Mouse (Mus musculus) heart, adult 2 months (tissue): ENCODE measurements at regions not wholly inside any gene's neighbourhood (a gene's known extent, or its start where the extent isn't known, plus 50 kb on each side); places are given as distances from the start of the nearest gene placed in this dataset.
"Not testable (repeated sequence)": the region's sequence is repeated elsewhere in the genome, so short reads cannot be mapped to it uniquely, and the experiment has no call there.

Experiments
- DNase-seq, 2 experiments: peaks; one replicate each; pipeline ENCODE4 v3.0.0; 2021
- H3K27ac ChIP-seq: fragments of 200-600 bp; 2 replicates; pipeline ENCODE4 v1.8.1; 2022
- H3K27me3 ChIP-seq: fragments of 200-500 bp; 2 replicates; pipeline ENCODE4 v1.6.1; 2012; ENCODE audit warnings: mild to moderate bottlenecking, low read length, inconsistent platforms, mixed read lengths; ENCODE audit not compliant: control insufficient read depth, insufficient read depth
- H3K36me3 ChIP-seq: fragments of 200-500 bp; 2 replicates; pipeline ENCODE4 v1.6.1; 2012; ENCODE audit warnings: low read length, inconsistent platforms; ENCODE audit not compliant: control insufficient read depth, insufficient read depth
- H3K4me1 ChIP-seq: fragments of 200-500 bp; 2 replicates; pipeline ENCODE4 v1.6.1; 2011; ENCODE audit warnings: low read length; ENCODE audit not compliant: control insufficient read depth, insufficient read depth
- H3K4me3 ChIP-seq: fragments of 200-600 bp; 2 replicates; pipeline ENCODE4 v1.8.1; 2022
- H3K79me2 ChIP-seq: fragments of 200-500 bp; replicated peaks from 2 replicates; pipeline ENCODE4 v1.6.1; 2012; ENCODE audit warnings: mild to moderate bottlenecking, inconsistent platforms, low read length, moderate library complexity, mixed read lengths; ENCODE audit not compliant: control insufficient read depth, insufficient read depth
- H3K9ac ChIP-seq: fragments of 200-500 bp; 2 replicates; pipeline ENCODE4 v1.6.1; 2012; ENCODE audit warnings: low read depth, mild to moderate bottlenecking, control low read depth, inconsistent platforms, low read length, mixed read lengths
- CTCF ChIP-seq: fragments of 200-600 bp; IDR thresholded peaks from 2 replicates; pipeline ENCODE4 v1.8.1; 2022; ENCODE audit warnings: antibody characterized with exemption, mild to moderate bottlenecking, moderate library complexity
- EP300 ChIP-seq: fragments of 200-500 bp; IDR thresholded peaks from 2 replicates; pipeline ENCODE4 v1.6.1; 2011; ENCODE audit warnings: low read depth, low read length, control low read depth; ENCODE audit not compliant: insufficient read depth
- POLR2A ChIP-seq: fragments of 200-500 bp; IDR thresholded peaks from 2 replicates; pipeline ENCODE4 v1.6.1; 2011; ENCODE audit warnings: mild to moderate bottlenecking, low read depth, low read length, control low read depth; ENCODE audit not compliant: insufficient read depth
- WGBS: fragments of 180-500 bp; shearing (Covaris S2); methylation state at CpG from one replicate; pipeline ENCODE4 v1.1.7; 2018; 5-methylcytosine and 5-hydroxymethylcytosine counted together
- intact Hi-C: fragments of 180-260 bp; cut with DNase I; formaldehyde crosslinking; loops from one replicate; pipeline ENCODE4 v1.15.1; 2025

GRCm38 (mm10) chr9:51657796-51658195 lies 107.3 kb upstream of the Arhgap20 start:
- no peaks in the 10 kb centered on the region for H3K79me2 ChIP-seq
- H3K36me3 ChIP-seq: no peaks in the 10 kb centered on the region
- no peak for DNase-seq
- no peaks in the 10 kb centered on the region for H3K27me3 ChIP-seq
- no peaks in the 10 kb centered on the region; the same call in 1 of the 2 replicates for H3K4me1 ChIP-seq
- intact Hi-C loops: no loop called here
- no peak for TF ChIP-seq EP300
- TF ChIP-seq POLR2A: no peak
- TF ChIP-seq CTCF: no peak
- 96% methylated on average over 1 of the region's 1 CpGs for WGBS
- no peak overlapping the region for H3K9ac ChIP-seq
- H3K27ac ChIP-seq: no peak overlapping the region
- no peak overlapping the region for H3K4me3 ChIP-seq

- intact Hi-C loops: loop anchor here (10.0 kb wide), 1 partner anchor 244 kb away; no protein-coding TSS in a partner anchor
- no peak overlapping the region for H3K27ac ChIP-seq
- 72% methylated on average over 7 of the region's 7 CpGs for WGBS
- peak; percentile 43 to 56 for DNase-seq
- H3K4me3 ChIP-seq: no peak overlapping the region
- no peak for TF ChIP-seq POLR2A
- TF ChIP-seq EP300: no peak
- no peak for TF ChIP-seq CTCF
- no peaks in the 10 kb centered on the region for H3K79me2 ChIP-seq
- no peak overlapping the region for H3K9ac ChIP-seq
- H3K27me3 ChIP-seq: no peaks in the 10 kb centered on the region
- no peaks in the 10 kb centered on the region for H3K36me3 ChIP-seq
- no peaks in the 10 kb centered on the region; the same call in 1 of the 2 replicates for H3K4me1 ChIP-seq
These were observed 103.9 kb upstream of the Arhgap20 start for GRCm38 (mm10) chr9:51660908-51661874.

DNA sequence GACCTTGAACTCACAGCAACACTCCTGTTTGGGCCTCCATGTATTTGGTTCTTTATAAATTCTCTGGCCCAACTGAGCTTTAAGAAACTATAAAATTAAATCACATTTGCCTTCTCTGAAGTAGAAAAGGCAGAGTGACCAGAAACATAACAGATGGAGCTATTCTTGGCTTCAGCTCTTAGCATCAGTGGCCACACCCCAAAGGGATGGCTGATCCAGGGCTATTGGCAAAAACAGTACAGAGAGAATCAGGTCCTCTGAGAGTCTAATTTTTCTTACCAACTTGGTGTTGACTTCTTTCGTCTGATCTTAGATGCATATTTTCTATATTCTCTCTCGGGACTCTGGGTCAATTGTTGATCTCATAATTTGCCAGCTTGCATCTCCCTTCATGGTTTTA lies 103.2 kb upstream of the Arhgap20 start:
- intact Hi-C loops: loop anchor here (10.0 kb wide), 1 partner anchor 243 kb away; no protein-coding TSS in a partner anchor
- TF ChIP-seq EP300 (no peak), CTCF (no peak), POLR2A (no peak)
- 64% methylated on average over 2 of the region's 2 CpGs for WGBS

DNA sequence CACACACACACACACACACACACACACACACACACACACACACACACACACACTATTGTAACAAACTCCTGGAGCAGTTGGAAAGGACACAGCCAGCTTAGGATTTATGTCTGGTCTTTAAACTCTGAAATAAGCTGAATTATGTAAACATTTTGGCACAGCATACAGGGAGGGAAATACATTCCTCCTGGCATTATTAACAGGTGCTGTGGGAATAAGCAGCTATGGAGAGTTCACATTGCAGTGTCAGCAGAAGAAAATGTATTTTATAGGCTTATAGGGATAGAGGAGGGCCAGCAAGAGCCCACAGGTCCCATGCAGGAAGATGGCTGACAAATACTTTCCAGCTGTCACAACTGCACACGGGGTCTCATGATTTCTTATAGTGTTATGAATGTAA lies 100.8 kb upstream of the Arhgap20 start:
- H3K4me3 ChIP-seq: no peak overlapping the region
- TF ChIP-seq POLR2A: no peak
- DNase-seq: no peak
- H3K36me3 ChIP-seq: no peaks in the 10 kb centered on the region
- H3K79me2 ChIP-seq: no peaks in the 10 kb centered on the region
- 69% methylated on average over 1 of the region's 1 CpGs for WGBS
- intact Hi-C loops: loop anchor here (10.0 kb wide), 1 partner anchor 240 kb away; no protein-coding TSS in a partner anchor
- no peak overlapping the region for H3K27ac ChIP-seq
- H3K4me1 ChIP-seq: no peaks in the 10 kb centered on the region; the same call in 1 of the 2 replicates
- no peaks in the 10 kb centered on the region for H3K27me3 ChIP-seq
- no peak overlapping the region for H3K9ac ChIP-seq

More for the DNA sequence above, 103.2 kb upstream of the Arhgap20 start:
- H3K4me3 ChIP-seq: no peak overlapping the region
- H3K4me1 ChIP-seq: no peaks in the 10 kb centered on the region; the same call in 1 of the 2 replicates
- H3K79me2 ChIP-seq: no peaks in the 10 kb centered on the region
- peak in 1 of 2 experiments; percentile 39 for DNase-seq
- H3K36me3 ChIP-seq: no peaks in the 10 kb centered on the region
- H3K27me3 ChIP-seq: no peaks in the 10 kb centered on the region
- no peak overlapping the region for H3K27ac ChIP-seq
- no peak overlapping the region for H3K9ac ChIP-seq

DNA sequence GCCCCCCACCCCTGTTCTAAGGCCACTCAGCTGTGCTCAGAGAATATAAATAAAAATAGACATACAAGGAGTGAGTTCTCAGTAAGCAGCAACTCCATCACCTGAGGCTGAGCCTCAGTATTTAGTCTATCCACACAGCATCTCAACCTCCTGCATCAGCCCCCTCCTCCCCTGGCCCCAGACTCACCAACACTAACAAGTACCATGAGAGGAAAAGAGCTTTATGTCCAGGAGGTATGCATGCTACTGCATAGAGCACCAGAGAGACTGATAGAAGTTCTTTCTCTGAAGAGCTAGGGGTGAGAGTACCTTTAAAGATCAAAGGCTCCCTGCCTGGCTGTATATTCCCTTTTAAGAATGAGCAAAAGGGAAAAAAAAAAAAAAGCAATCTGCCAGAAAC lies 100.3 kb upstream of the Arhgap20 start:
- Histone ChIP-seq H3K36me3 (no peaks in the 10 kb centered on the region), H3K4me3 (no peak overlapping the region), H3K9ac (no peak overlapping the region), H3K4me1 (no peaks in the 10 kb centered on the region; the same call in 1 of the 2 replicates), H3K79me2 (no peaks in the 10 kb centered on the region), H3K27ac (no peak overlapping the region), H3K27me3 (no peaks in the 10 kb centered on the region)
- DNase-seq: no peak
- TF ChIP-seq EP300 (no peak), POLR2A (no peak), CTCF (no peak)
- intact Hi-C loops: loop anchor here (10.0 kb wide), 1 partner anchor 240 kb away; no protein-coding TSS in a partner anchor

GRCm38 (mm10) chr9:51668976-51669375 lies 96.2 kb upstream of the Arhgap20 start:
- WGBS: 95% methylated on average over 12 of the region's 12 CpGs
- H3K27ac ChIP-seq, H3K4me3 ChIP-seq, H3K9ac ChIP-seq, H3K27me3 ChIP-seq, H3K36me3 ChIP-seq, H3K4me1 ChIP-seq, DNase-seq, H3K79me2 ChIP-seq: not testable (repeated sequence)
- intact Hi-C loops: loop anchor here (10.0 kb wide), 1 partner anchor 236 kb away; no protein-coding TSS in a partner anchor
